Mouse (Mus musculus) liver, embryonic 15.5 days (tissue): ENCODE data around the gene Peli2. TPM values are rescaled to one million over a fixed set of nuclear protein-coding genes. Genes with fewer than 3 reads are reported as not detected.

Experiments used
- ATAC-seq: fragments of 200-750 bp; cut with Nextera tagmentation; 2 replicates; pipeline ENCODE4 v1.8.0; 2017; ENCODE audit warnings: moderate number of reproducible peaks, mild to moderate bottlenecking, moderate library complexity; ENCODE audit not compliant: insufficient read depth
- H3K27ac ChIP-seq: fragments of 300-500 bp; sonication (generic); replicated peaks from 2 replicates; pipeline ENCODE4 v1.5.1; 2015; ENCODE audit warnings: mild to moderate bottlenecking, inconsistent platforms
- H3K27me3 ChIP-seq: fragments of 300-500 bp; sonication (generic); 2 replicates; pipeline ENCODE4 v1.6.1; 2015; ENCODE audit warnings: mild to moderate bottlenecking, inconsistent platforms
- H3K36me3 ChIP-seq: fragments of 300-500 bp; sonication (generic); replicated peaks from 2 replicates; pipeline ENCODE4 v1.6.1; 2015; ENCODE audit warnings: moderate library complexity, mild to moderate bottlenecking, inconsistent platforms
- H3K4me1 ChIP-seq: fragments of 300-500 bp; sonication (generic); replicated peaks from 2 replicates; pipeline ENCODE4 v1.6.1; 2015; ENCODE audit warnings: inconsistent platforms
- H3K4me2 ChIP-seq: fragments of 300-500 bp; sonication (generic); 2 replicates; pipeline ENCODE4 v1.6.1; 2015; ENCODE audit warnings: moderate library complexity, mild to moderate bottlenecking, inconsistent platforms
- H3K4me3 ChIP-seq: fragments of 300-500 bp; sonication (generic); replicated peaks from 2 replicates; pipeline ENCODE4 v1.5.1; 2015; ENCODE audit warnings: mild to moderate bottlenecking, inconsistent platforms
- H3K9ac ChIP-seq: fragments of 300-500 bp; sonication (generic); 2 replicates; pipeline ENCODE4 v1.6.1; 2015; ENCODE audit warnings: moderate library complexity, mild to moderate bottlenecking, inconsistent platforms
- H3K9me3 ChIP-seq: fragments of 300-500 bp; sonication (generic); replicated peaks from 2 replicates; pipeline ENCODE4 v1.6.1; 2016; ENCODE audit warnings: inconsistent platforms
- WGBS: fragments of 180-500 bp; shearing (Covaris S2); methylation state at CpG from one replicate; pipeline ENCODE4 v1.1.7; 2015; ENCODE audit warnings: mixed read lengths; ENCODE audit not compliant: insufficient replicate concordance; 5-methylcytosine and 5-hydroxymethylcytosine counted together
- polyA plus RNA-seq: library from polyadenylated mRNA; unstranded; fragments of >200 nt; fragmentation: Nextera tagmentation; extraction: Ambion mirVana; gene quantifications from 2 replicates; pipeline ENCODE4 v1.2.1, GENCODE M21; 2015

Gene Peli2
- polyA plus RNA-seq, 1 experiment from 2014 or later: 1.1 TPM

DNA sequence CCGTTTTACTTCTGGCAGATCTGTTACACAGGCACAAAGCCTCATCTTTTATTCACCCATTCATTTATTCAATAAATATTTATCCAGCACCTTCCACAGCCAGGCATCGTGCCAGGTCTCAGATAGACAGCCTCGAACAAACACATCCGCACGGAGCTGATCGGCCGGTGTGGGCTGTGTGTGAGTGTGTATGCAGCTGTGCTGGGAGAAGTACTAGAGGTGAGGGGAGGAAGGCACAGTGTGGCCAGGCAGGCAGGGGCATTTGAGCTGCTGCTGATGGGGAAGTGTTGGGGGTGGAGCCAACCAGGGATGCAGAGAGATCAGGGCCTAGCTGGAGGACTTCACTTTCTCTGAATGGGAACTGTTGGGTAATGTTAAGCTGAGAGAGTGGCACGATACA, 51.4 kb downstream of the Peli2 start:
- Histone ChIP-seq H3K4me2 (no peak overlapping the region), H3K4me1 (no peaks in the 10 kb centered on the region), H3K9ac (no peak overlapping the region), H3K27me3 (no peaks in the 10 kb centered on the region), H3K27ac (no peak overlapping the region), H3K4me3 (no peak overlapping the region), H3K9me3 (no peaks in the 10 kb centered on the region), H3K36me3 (no peaks in the 10 kb centered on the region)
- 48% methylated on average over 8 of the region's 8 CpGs for WGBS
- ATAC-seq: no peak

DNA sequence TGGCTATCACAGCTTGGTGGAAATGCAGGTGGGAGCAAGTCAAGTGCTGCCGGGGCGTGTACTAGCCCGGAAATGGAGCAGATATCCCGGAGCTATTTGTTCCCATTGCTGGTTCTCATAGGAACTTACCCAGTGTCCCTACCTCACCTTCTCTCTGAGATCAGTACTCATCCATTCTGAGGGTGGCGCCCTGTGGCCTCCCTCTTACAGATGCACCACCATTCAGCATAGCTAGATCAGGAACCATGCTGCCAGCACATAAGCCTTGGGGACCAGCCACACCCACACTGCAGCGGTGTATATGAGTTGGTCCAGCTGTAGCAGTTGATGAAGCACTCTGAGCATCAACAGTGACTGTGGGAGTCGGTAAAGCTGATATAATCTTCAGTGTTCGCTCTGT, 52.3 kb downstream of the Peli2 start:
- no peaks in the 10 kb centered on the region for H3K36me3 ChIP-seq
- no peak overlapping the region for H3K4me3 ChIP-seq
- 73% methylated on average over 8 of the region's 8 CpGs for WGBS
- no peaks in the 10 kb centered on the region for H3K4me1 ChIP-seq
- no peak overlapping the region for H3K9ac ChIP-seq
- H3K4me2 ChIP-seq: no peak overlapping the region
- H3K27ac ChIP-seq: no peak overlapping the region
- ATAC-seq: no peak
- H3K27me3 ChIP-seq: no peaks in the 10 kb centered on the region
- no peaks in the 10 kb centered on the region for H3K9me3 ChIP-seq

DNA sequence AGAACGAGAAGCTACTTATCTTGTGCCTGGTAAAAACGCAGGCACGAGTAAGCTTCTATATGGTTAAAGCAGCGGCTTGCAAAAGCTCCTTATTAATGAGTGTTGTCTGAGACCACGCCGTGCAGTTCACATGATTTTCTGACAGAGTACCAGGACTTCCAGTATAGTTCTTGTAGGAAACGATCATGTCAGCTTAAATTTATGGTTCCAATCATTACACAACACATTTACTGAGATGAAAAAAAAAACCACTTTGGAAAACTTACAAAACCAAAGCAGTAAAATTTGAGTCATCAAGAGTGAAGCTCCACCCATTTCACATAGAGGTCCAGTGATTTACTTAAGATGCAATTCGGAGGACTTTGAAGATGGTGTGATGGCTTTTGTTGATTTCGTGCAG, 53.2 kb downstream of the Peli2 start:
- Histone ChIP-seq H3K4me2 (no peak overlapping the region), H3K27me3 (no peaks in the 10 kb centered on the region), H3K27ac (no peak overlapping the region), H3K4me1 (no peaks in the 10 kb centered on the region), H3K4me3 (no peak overlapping the region), H3K9me3 (no peaks in the 10 kb centered on the region), H3K9ac (no peak overlapping the region), H3K36me3 (no peaks in the 10 kb centered on the region)
- ATAC-seq: no peak
- 63% methylated on average over 9 of the region's 9 CpGs for whole genome bisulfite sequencing

GRCm38 (mm10) chr14:48174356-48174755, 53.7 kb downstream of the Peli2 start:
- no peaks in the 10 kb centered on the region for H3K27me3 ChIP-seq
- no peak overlapping the region for H3K4me2 ChIP-seq
- no peak for ATAC-seq
- H3K9ac ChIP-seq: no peak overlapping the region
- WGBS: 65% methylated on average over 4 of the region's 4 CpGs
- no peaks in the 10 kb centered on the region for H3K4me1 ChIP-seq
- no peak overlapping the region for H3K4me3 ChIP-seq
- H3K27ac ChIP-seq: no peak overlapping the region
- H3K9me3 ChIP-seq: no peaks in the 10 kb centered on the region
- H3K36me3 ChIP-seq: no peaks in the 10 kb centered on the region

DNA sequence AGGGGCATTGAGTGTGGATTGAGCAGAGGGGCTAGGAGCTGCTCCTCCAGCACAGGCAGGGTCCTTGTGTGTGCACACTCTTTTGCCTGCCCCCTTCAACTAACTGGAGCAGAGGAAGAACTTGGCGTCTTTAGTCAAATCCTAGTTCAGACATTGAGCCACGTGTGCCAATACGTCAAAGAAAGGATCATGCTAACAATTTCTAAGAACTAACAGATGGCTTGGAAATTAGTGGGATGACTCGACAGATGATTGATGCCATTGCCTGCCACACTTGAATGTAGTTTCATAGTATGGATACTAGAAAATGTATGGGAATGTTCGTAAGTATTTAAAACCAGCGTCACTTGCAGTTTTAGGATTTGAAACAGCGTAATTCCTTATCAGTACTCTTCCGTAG, 54.5 kb downstream of the Peli2 start:
- 75% methylated on average over 8 of the region's 8 CpGs for WGBS
- Histone ChIP-seq H3K4me2 (no peak overlapping the region), H3K9ac (no peak overlapping the region), H3K4me3 (no peak overlapping the region), H3K9me3 (no peaks in the 10 kb centered on the region), H3K36me3 (no peaks in the 10 kb centered on the region), H3K4me1 (no peaks in the 10 kb centered on the region), H3K27ac (no peak overlapping the region), H3K27me3 (no peaks in the 10 kb centered on the region)
- ATAC-seq: no peak

- Histone ChIP-seq H3K27me3 (no peaks in the 10 kb centered on the region), H3K9me3 (no peaks in the 10 kb centered on the region), H3K4me3 (no peak overlapping the region), H3K36me3 (no peaks in the 10 kb centered on the region), H3K4me1 (no peaks in the 10 kb centered on the region), H3K4me2 (no peak overlapping the region), H3K9ac (no peak overlapping the region), H3K27ac (no peak overlapping the region)
- ATAC-seq: no peak
- WGBS: 46% methylated on average over 15 of the region's 15 CpGs
Measured at GRCm38 (mm10) chr14:48178304-48178995, 57.8 kb downstream of the Peli2 start.

- Histone ChIP-seq H3K4me2 (no peak overlapping the region), H3K9me3 (no peaks in the 10 kb centered on the region)
Measured at GRCm38 (mm10) chr14:48179021-48179420, 58.4 kb downstream of the Peli2 start.

GRCm38 (mm10) chr14:48186302-48186701, 65.7 kb downstream of the Peli2 start:
- H3K9ac ChIP-seq: no peak overlapping the region
- H3K36me3 ChIP-seq: no peaks in the 10 kb centered on the region
- no peak overlapping the region for H3K27ac ChIP-seq
- H3K4me3 ChIP-seq: no peak overlapping the region
- H3K9me3 ChIP-seq: no peaks in the 10 kb centered on the region
- ATAC-seq: no peak
- H3K4me1 ChIP-seq: 0 out of 2 replicates have a peak, but pooled peaks cover 3% of the 10 kb centered on the region
- no peak overlapping the region for H3K4me2 ChIP-seq
- H3K27me3 ChIP-seq: no peaks in the 10 kb centered on the region
- WGBS: 56% methylated on average over 6 of the region's 6 CpGs

More at GRCm38 (mm10) chr14:48179021-48179420, 58.4 kb downstream of the Peli2 start:
- Histone ChIP-seq H3K27me3 (no peaks in the 10 kb centered on the region), H3K27ac (no peak overlapping the region), H3K4me3 (no peak overlapping the region), H3K36me3 (no peaks in the 10 kb centered on the region), H3K4me1 (no peaks in the 10 kb centered on the region), H3K9ac (no peak overlapping the region)
- WGBS: 77% methylated on average over 8 of the region's 8 CpGs
- no peak for ATAC-seq

DNA sequence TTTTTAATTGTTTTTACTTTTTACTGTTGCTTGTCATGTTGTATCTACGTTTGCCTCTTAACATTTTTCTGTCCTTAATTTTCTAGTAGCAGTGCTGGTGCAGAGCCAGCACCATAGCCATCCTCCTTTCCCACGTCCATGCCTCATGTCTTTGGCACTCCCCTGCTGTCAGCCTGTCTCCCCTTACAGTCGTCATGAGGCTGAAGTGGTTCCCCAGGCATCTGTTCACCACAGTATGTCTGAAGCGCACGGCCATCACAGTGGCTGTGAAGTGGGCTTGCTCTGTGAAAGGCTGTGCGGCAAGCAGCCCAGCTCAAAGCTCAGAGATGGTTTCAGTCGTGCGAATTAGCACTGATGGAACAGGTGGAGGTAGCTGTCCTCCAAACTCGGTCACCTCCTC, 66.5 kb downstream of the Peli2 start:
- WGBS: 62% methylated on average over 9 of the region's 9 CpGs
- no peak for ATAC-seq
- H3K4me3 ChIP-seq: no peak overlapping the region
- H3K4me1 ChIP-seq: 0 out of 2 replicates have a peak, but pooled peaks cover 3% of the 10 kb centered on the region
- H3K9ac ChIP-seq: no peak overlapping the region
- H3K4me2 ChIP-seq: no peak overlapping the region
- H3K27ac ChIP-seq: no peak overlapping the region
- H3K9me3 ChIP-seq: no peaks in the 10 kb centered on the region
- H3K36me3 ChIP-seq: no peaks in the 10 kb centered on the region
- H3K27me3 ChIP-seq: no peaks in the 10 kb centered on the region

GRCm38 (mm10) chr14:48189330-48189729, 68.7 kb downstream of the Peli2 start:
- ATAC-seq: no peak
- Histone ChIP-seq H3K4me2 (no peak overlapping the region), H3K27me3 (no peaks in the 10 kb centered on the region), H3K4me3 (no peak overlapping the region), H3K36me3 (no peaks in the 10 kb centered on the region), H3K9me3 (no peaks in the 10 kb centered on the region), H3K27ac (no peak overlapping the region), H3K4me1 (0 out of 2 replicates have a peak, but pooled peaks cover 3% of the 10 kb centered on the region), H3K9ac (no peak overlapping the region)
- 41% methylated on average over 8 of the region's 8 CpGs for WGBS

- Histone ChIP-seq H3K9ac (no peak overlapping the region), H3K4me3 (no peak overlapping the region), H3K9me3 (no peaks in the 10 kb centered on the region), H3K27me3 (no peaks in the 10 kb centered on the region), H3K36me3 (no peaks in the 10 kb centered on the region), H3K27ac (no peak overlapping the region), H3K4me1 (0 out of 2 replicates have a peak, but pooled peaks cover 3% of the 10 kb centered on the region), H3K4me2 (no peak overlapping the region)
- 82% methylated on average over 5 of the region's 5 CpGs for WGBS
- ATAC-seq: no peak
Measured at GRCm38 (mm10) chr14:48190946-48191345, 70.3 kb downstream of the Peli2 start.

- H3K4me1 ChIP-seq: 0 out of 2 replicates have a peak, but pooled peaks cover 3% of the 10 kb centered on the region
- H3K27me3 ChIP-seq: no peaks in the 10 kb centered on the region
- 63% methylated on average over 3 of the region's 3 CpGs for WGBS
- no peaks in the 10 kb centered on the region for H3K36me3 ChIP-seq
- H3K27ac ChIP-seq: no peak overlapping the region
- no peak overlapping the region for H3K4me3 ChIP-seq
- no peak overlapping the region for H3K9ac ChIP-seq
- no peak for ATAC-seq
- no peaks in the 10 kb centered on the region for H3K9me3 ChIP-seq
- no peak overlapping the region for H3K4me2 ChIP-seq
Measured at GRCm38 (mm10) chr14:48191925-48192324, 71.3 kb downstream of the Peli2 start.
